Comparison of ENCODE assay signal across 8 mouse cellular contexts in the genomic region with DNA sequence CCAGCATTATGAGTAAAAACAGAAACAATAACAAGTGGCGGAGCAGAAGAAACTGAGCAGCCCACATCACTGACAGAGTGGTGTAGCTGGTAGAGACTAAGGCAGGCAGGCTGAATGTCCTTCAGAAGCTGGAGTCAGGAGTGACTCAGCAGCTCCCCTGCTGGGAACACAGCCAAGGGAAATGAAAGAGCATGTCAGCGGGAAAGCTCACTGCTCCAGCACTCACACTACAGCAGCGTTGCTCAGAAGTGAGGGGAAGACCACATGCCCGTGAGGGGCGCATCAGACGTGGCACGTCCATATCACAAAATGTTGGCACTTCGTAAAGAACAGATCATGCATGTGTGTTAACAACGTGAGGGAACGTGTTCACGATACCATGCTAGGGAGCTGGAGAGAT. TPM values are rescaled to one million over a fixed set of nuclear protein-coding genes. Genes with fewer than 3 reads are reported as not detected.
DNase-seq lines count a peak whose midpoint lies in the region; ATAC-seq lines count a peak whose summit lies in the region.

No protein-coding gene starts in this region.

- peaks cover 32% of the 10 kb centered on the region for H3K4me1 ChIP-seq in hindbrain, embryonic 14.5 days (replicated peaks; ENCODE audit: control insufficient read depth, insufficient read depth, low read length)

- 26% methylated on average over 11 of the region's 11 CpGs for WGBS in hindbrain, embryonic 14.5 days

- no peaks in the 10 kb centered on the region for H3K36me3 ChIP-seq in hindbrain, embryonic 14.5 days (replicated peaks; ENCODE audit: control insufficient read depth, insufficient read depth)

- no peak overlapping the region for H3K4me3 ChIP-seq in hindbrain, embryonic 14.5 days (replicated peaks; ENCODE audit: low read length)

- peak; percentile 84 for DNase-seq in MN1 (ENCODE audit: low spot score)
- peak; percentile 77 for DNase-seq in cerebellum, adult 8-10 months
- peak; percentile 72 to 77 for DNase-seq in frontal cortex, postnatal 25 days (ENCODE audit: low spot score in 2 of 2)
- peak; percentile 85 for DNase-seq in hindbrain, embryonic 14.5 days (ENCODE audit: low spot score)
- DNase-seq in left cerebral cortex, adult 11 months (ENCODE audit: low spot score), result peak; percentile 81
- DNase-seq in lung, postnatal 36 days, result peak; percentile 95
- DNase-seq in retina, postnatal 7 days (ENCODE audit: low read depth, low spot score), result peak; percentile 37
- DNase-seq in urinary bladder, adult 2 months (ENCODE audit: low spot score), result peak; percentile 54

- H3K9ac ChIP-seq in hindbrain, embryonic 14.5 days, result no peak overlapping the region

- peak; percentile 61 for ATAC-seq in hindbrain, embryonic 14.5 days (ENCODE audit: low FRiP score)

- no peaks in the 10 kb centered on the region for H3K9me3 ChIP-seq in hindbrain, embryonic 14.5 days (ENCODE audit: control insufficient read depth, low read length)

- peak overlapping the region; percentile 26; the same call in 1 of the 2 replicates for H3K27ac ChIP-seq in hindbrain, embryonic 14.5 days

- H3K4me2 ChIP-seq in hindbrain, embryonic 14.5 days (replicated peaks), result no peak overlapping the region

- peaks cover 12% of the 10 kb centered on the region for H3K27me3 ChIP-seq in hindbrain, embryonic 14.5 days (ENCODE audit: control insufficient read depth, insufficient read depth, low read length)

RNA-seq across cellular contexts. Expression of gene Abcc4, which starts 3.7 kb away (rescaled TPM):
- 2.6 TPM in 2 replicates for polyA plus RNA-seq in hindbrain, embryonic 14.5 days (2014; fragmentation: Nextera tagmentation; extraction: Ambion mirVana)
- 25.8 and 34.0 TPM in 2 replicates for polyA plus RNA-seq in urinary bladder, adult 2 months (2012; rRNA removed)

Comparison
In these comparisons a context has a peak if more than half of its experiments do, and no peak if none do; other contexts are left out.
1. DNase-seq: peak in every context shown above with its lines; median percentile 95 in lung, postnatal 36 days; 85 in hindbrain, embryonic 14.5 days; 84 in MN1; 81 in left cerebral cortex, adult 11 months; 77 in cerebellum, adult 8-10 months; 74 in frontal cortex, postnatal 25 days; 54 in urinary bladder, adult 2 months; 37 in retina, postnatal 7 days.